Mouse (Mus musculus) forebrain, embryonic 12.5 days (tissue): ENCODE results near the gene Cst3. TPM values are rescaled to one million over a fixed set of nuclear protein-coding genes. Genes with fewer than 3 reads are reported as not detected.

Source experiments
- ATAC-seq: fragments of 200-750 bp; cut with Nextera tagmentation; 2 replicates; pipeline ENCODE4 v1.8.0; 2017; ENCODE audit warnings: moderate TSS enrichment; ENCODE audit not compliant: low FRiP score
- H3K27ac ChIP-seq: fragments of 300-500 bp; sonication (generic); 2 replicates; pipeline ENCODE4 v1.5.1; 2016; ENCODE audit warnings: mild to moderate bottlenecking
- H3K27me3 ChIP-seq: fragments of 300-500 bp; sonication (generic); 2 replicates; pipeline ENCODE4 v1.6.1; 2016; ENCODE audit warnings: mild to moderate bottlenecking
- H3K36me3 ChIP-seq: fragments of 300-500 bp; sonication (generic); replicated peaks from 2 replicates; pipeline ENCODE4 v1.6.1; 2016; ENCODE audit warnings: mild to moderate bottlenecking
- H3K4me1 ChIP-seq: fragments of 300-500 bp; sonication (generic); 2 replicates; pipeline ENCODE4 v1.6.1; 2016
- H3K4me2 ChIP-seq: fragments of 300-500 bp; sonication (generic); 2 replicates; pipeline ENCODE4 v1.6.1; 2016; ENCODE audit warnings: mild to moderate bottlenecking, moderate library complexity
- H3K4me3 ChIP-seq: fragments of 300-500 bp; sonication (generic); replicated peaks from 2 replicates; pipeline ENCODE4 v1.5.1; 2016; ENCODE audit warnings: mild to moderate bottlenecking
- H3K9ac ChIP-seq: fragments of 300-500 bp; sonication (generic); 2 replicates; pipeline ENCODE4 v1.6.1; 2016; ENCODE audit warnings: mild to moderate bottlenecking
- H3K9me3 ChIP-seq: fragments of 300-500 bp; sonication (generic); 2 replicates; pipeline ENCODE4 v1.6.1; 2016
- WGBS: fragments of 180-500 bp; shearing (Covaris S2); methylation state at CpG from one replicate; pipeline ENCODE4 v1.1.7; 2016; 5-methylcytosine and 5-hydroxymethylcytosine counted together
- polyA plus RNA-seq: library from polyadenylated mRNA; unstranded; fragments of >200 nt; fragmentation: Nextera tagmentation; extraction: Ambion mirVana; gene quantifications from 2 replicates; pipeline ENCODE4 v1.2.1, GENCODE M21; 2016

Gene Cst3
- 290 and 307 TPM in 2 replicates for polyA plus RNA-seq

DNA sequence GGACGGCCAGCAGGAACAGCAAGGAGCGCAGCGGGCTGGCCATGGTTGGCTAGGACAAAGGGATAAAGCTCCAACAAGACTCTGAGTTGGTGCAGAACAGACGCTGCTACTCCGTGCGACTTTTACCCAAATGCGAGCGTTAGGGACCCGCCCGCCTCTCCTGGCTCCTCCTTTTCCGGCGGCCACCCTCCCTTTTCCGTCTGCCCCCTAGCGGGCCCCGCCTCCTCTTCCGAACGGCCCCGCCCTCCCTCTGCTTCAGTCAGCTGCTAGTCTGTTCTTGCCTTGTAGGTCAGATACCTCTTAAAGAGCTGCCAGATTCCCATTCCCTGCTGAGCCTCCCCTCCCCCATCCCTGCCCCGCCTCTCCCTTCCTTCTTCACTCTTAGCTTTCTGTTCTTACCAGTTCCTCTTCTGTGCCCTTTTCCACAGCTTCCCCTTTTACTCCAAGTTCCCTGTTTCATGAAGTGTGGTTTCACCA is at the start of gene Cst3:
Gene Cst3, minus strand, starts transcription at position 358 of the 477 bp plus-strand sequence.
- H3K9ac ChIP-seq: peak within 1 kb of the TSS; percentile 89
- H3K9me3 ChIP-seq: no peaks in the 10 kb centered on the region
- 1% methylated on average over 19 of the region's 19 CpGs for whole genome bisulfite sequencing
- H3K4me1 ChIP-seq: peaks cover 27% of the 10 kb centered on the region
- no peaks in the 10 kb centered on the region for H3K27me3 ChIP-seq
- peak within 1 kb of the TSS; percentile 88 for H3K27ac ChIP-seq
- peak within 1 kb of the TSS; percentile 83 for H3K4me3 ChIP-seq
- peak within 1 kb of the TSS; percentile 84 for H3K4me2 ChIP-seq
- H3K36me3 ChIP-seq: peaks cover 22% of the 10 kb centered on the region
- peak; percentile 95 for ATAC-seq

DNA sequence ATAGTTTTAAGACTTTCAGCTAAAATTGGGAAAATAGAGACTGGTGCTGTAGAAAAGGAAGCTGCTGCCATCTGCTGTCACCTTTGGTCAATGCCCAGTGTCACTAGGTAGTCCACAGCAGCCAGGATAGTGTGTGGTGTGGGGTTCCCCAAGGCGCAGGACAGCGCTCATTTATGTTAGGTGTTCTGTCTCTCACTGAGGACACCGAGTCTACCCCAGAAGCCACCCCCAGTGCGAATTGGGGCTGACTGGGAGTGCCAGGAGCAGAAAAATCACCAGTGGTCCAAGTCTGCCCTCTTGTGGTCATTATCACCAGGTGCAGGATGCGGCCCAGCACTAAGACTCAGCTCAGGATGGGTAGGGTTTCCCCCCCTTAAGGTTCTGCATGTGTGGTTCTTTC is 26.8 kb upstream of the Cst3 start:
- no peaks in the 10 kb centered on the region for H3K9me3 ChIP-seq
- no peak overlapping the region for H3K4me2 ChIP-seq
- ATAC-seq: peak; percentile 85
- H3K9ac ChIP-seq: no peak overlapping the region
- no peak overlapping the region for H3K4me3 ChIP-seq
- no peak overlapping the region for H3K27ac ChIP-seq
- no peaks in the 10 kb centered on the region for H3K4me1 ChIP-seq
- no peaks in the 10 kb centered on the region for H3K36me3 ChIP-seq
- 5% methylated on average over 5 of the region's 5 CpGs for WGBS
- no peaks in the 10 kb centered on the region for H3K27me3 ChIP-seq

DNA sequence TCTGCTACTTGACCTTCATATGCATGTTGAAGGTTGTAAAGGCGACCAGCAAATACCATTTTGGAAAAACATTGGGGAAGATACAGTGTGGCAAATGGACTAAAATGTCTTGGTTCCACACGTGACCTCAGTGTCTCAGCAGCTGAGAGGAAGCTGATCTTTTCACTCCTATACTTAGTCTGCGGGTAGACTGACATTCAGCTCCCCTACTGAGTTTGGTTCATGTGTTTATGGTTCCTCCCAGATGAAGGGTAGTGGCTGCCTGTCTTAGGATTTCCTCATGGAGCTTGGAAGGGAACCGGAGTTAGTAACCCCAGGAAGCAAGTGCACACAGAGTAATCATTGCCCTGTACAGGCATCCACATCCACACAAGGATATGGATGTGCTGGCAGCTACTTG is 24.8 kb upstream of the Cst3 start:
- H3K9ac ChIP-seq: no peak overlapping the region
- no peak overlapping the region for H3K27ac ChIP-seq
- no peak for ATAC-seq
- no peaks in the 10 kb centered on the region for H3K4me1 ChIP-seq
- H3K4me2 ChIP-seq: no peak overlapping the region
- H3K9me3 ChIP-seq: no peaks in the 10 kb centered on the region
- 73% methylated on average over 4 of the region's 4 CpGs for WGBS
- H3K27me3 ChIP-seq: no peaks in the 10 kb centered on the region
- H3K4me3 ChIP-seq: no peak overlapping the region
- H3K36me3 ChIP-seq: no peaks in the 10 kb centered on the region

DNA sequence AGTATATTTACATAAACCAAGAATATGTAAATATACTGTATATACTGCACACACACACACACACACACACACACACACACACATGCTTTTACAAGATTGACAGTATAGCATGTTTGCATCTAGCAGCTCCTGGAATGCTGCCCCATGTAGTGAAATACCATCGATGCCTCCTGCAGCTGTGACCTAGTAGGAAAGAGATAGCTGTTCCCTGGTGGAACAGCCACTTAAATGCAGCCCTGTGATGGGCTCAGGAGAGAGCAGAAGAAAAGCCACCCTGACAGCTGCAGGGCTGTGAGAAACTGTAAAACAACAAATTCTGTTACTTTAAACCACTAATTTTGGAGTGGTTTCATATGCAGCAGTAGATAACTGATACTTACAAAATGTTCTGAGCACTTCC is 20.7 kb upstream of the Cst3 start:
- Histone ChIP-seq H3K36me3 (no peaks in the 10 kb centered on the region), H3K27me3 (no peaks in the 10 kb centered on the region), H3K4me3 (no peak overlapping the region), H3K4me1 (no peaks in the 10 kb centered on the region), H3K4me2 (no peak overlapping the region), H3K9me3 (no peaks in the 10 kb centered on the region), H3K9ac (no peak overlapping the region), H3K27ac (no peak overlapping the region)
- 80% methylated on average over 1 of the region's 1 CpGs for WGBS
- ATAC-seq: no peak

DNA sequence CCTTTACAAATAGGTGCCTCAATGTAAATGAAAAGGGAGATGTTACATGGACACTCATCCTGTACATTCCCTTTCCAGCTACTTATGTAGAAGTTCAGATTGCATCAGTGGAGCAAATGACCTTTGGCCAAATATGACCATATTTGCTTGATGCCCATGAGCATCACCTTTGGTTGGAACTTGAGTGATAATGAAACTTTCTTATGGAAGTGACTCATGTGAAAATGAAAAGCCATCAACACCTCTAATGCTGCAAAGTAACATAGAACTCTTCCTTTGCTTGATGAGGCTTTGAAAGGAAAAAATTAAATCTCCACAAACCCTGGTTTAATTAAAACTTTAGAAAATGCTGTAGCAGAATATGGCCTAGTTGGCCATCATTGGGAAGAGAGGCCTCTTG is 17.6 kb upstream of the Cst3 start:
- no peaks in the 10 kb centered on the region for H3K27me3 ChIP-seq
- no peak overlapping the region for H3K4me2 ChIP-seq
- ATAC-seq: no peak
- no peak overlapping the region for H3K9ac ChIP-seq
- H3K36me3 ChIP-seq: no peaks in the 10 kb centered on the region
- peaks cover 21% of the 10 kb centered on the region for H3K4me1 ChIP-seq
- no peak overlapping the region for H3K27ac ChIP-seq
- no peak overlapping the region for H3K4me3 ChIP-seq
- no peaks in the 10 kb centered on the region for H3K9me3 ChIP-seq

DNA sequence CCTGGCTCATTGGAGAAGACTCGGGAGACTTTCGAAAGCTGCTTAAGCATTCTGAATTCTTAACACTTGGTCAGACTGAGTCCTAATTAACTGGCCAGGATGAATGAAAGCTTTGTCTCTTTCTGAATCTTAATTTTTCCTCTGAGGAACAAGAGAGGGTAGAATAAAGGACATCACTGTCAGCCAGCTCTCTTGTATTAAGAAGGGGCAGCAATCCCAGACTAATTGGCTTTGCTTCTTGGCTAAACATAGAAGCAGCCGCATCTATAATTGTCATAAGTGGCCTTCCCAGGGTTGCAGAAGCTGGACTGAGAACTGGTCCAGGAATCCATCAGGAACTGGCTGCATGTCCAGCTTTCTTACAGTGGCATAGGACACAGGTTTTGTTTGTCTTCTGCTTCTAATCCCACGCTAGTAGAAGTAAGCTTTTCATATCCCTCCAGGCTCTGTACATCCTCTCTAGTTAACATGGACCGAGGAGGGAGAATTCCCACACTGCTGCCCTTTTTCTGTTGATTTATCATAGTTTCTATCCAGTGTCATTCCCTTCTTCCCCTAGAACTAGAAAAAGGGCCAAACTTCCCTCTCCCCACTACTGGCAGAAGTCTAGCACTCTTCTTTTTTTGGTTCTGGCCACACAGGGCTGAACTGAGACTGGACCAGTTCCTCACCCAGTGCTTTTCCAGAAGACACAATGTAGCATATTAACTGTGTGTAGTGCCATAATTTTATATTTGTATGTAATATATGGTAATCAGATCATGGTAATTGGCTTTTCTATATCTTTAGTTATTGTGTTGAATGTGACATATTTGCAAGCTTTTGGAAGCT is 14.7 kb upstream of the Cst3 start:
- peak; percentile 94 for ATAC-seq
- peaks cover 21% of the 10 kb centered on the region for H3K4me1 ChIP-seq
- 5% methylated on average over 5 of the region's 5 CpGs for WGBS
- H3K27me3 ChIP-seq: no peaks in the 10 kb centered on the region
- no peak overlapping the region for H3K4me3 ChIP-seq
- no peaks in the 10 kb centered on the region for H3K36me3 ChIP-seq
- 0 out of 2 replicates have a peak overlapping the region, but pooled peaks have one; percentile 1 for H3K4me2 ChIP-seq
- H3K9me3 ChIP-seq: no peaks in the 10 kb centered on the region
- H3K9ac ChIP-seq: no peak overlapping the region
- H3K27ac ChIP-seq: peak overlapping the region; percentile 90

DNA sequence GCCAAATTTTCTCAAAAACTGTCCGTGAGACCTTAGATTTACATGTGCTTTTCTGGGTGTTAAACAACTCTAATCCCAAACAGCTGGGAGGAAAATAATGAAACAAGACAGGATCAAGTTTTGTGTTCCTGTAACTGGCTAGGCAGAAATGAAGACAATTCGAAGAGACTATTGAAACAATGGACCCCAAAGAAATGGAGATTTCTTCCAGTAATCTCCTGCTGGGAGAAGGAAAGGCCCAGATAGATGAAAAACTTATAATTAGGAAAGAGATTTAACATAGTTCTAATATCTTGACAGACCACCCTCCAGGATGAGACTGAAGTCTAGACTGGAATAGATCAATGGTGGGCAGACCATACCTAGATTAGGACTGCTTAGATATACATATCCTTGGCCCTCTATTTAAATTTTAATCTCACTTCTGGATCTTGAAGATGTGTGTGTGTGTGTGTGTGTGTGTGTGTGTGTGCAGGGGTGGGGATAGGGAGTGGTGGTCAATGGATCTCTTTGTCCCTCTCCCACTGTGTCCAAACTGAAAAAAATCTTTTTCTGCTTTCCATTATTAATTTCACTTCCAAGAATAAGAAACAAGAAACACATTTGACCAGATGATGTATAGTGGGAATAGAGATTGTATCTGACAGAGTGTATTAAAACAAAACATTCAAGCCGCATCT is 14.0 kb upstream of the Cst3 start:
- peak; percentile 81 for ATAC-seq

DNA sequence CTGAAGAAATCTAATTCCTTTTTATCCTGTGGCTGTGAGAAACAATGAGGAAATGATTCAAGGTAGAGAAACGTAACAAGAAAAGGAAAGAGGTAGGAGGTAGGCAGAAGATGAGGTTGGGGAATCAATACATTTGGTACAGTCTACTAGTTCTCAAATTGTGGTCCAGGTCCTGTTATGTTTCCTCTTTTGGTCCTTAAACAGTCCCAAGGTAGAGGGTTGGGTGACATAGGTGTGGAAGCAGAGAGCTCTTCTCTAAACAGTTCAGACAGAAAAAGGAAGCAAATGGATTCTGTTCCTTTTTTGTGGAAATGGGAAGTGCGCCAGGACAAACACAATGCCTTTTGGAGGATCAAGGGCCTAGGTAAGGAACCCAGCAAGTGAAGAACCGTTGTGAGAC is 13.4 kb upstream of the Cst3 start:
- no peaks in the 10 kb centered on the region for H3K36me3 ChIP-seq
- H3K4me2 ChIP-seq: no peak overlapping the region
- H3K9ac ChIP-seq: no peak overlapping the region
- 54% methylated on average over 3 of the region's 3 CpGs for WGBS
- peak overlapping the region; percentile 90 for H3K27ac ChIP-seq
- H3K27me3 ChIP-seq: no peaks in the 10 kb centered on the region
- H3K9me3 ChIP-seq: no peaks in the 10 kb centered on the region
- H3K4me3 ChIP-seq: no peak overlapping the region
- no peak for ATAC-seq
- peaks cover 21% of the 10 kb centered on the region for H3K4me1 ChIP-seq

More for the DNA sequence above, 14.0 kb upstream of the Cst3 start:
- WGBS: 14% methylated on average over 3 of the region's 3 CpGs
- Histone ChIP-seq H3K9ac (no peak overlapping the region), H3K4me2 (0 out of 2 replicates have a peak overlapping the region, but pooled peaks have one; percentile 1), H3K27ac (peak overlapping the region; percentile 90), H3K36me3 (no peaks in the 10 kb centered on the region), H3K4me1 (peaks cover 21% of the 10 kb centered on the region), H3K4me3 (no peak overlapping the region), H3K9me3 (no peaks in the 10 kb centered on the region), H3K27me3 (no peaks in the 10 kb centered on the region)

DNA sequence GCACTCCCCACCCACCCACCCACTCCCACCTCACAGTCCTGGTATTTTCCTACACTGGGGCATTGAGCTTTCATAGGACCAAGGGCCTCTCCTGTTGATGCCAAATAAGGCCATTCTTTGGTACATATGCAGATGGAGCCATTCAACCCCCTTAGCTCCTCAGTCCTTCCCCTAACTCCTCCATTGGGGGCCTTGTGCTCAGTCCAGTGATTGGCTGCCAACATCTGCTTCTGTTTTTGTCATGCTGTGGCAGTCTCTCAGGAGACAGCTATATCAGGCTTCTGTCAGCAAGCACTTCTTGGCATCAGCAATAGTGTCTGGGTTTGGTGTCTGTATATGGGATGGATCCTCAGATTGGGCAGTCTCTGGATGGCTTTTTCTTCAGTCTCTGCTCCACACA is 9.2 kb upstream of the Cst3 start:
- no peak overlapping the region for H3K9ac ChIP-seq
- no peaks in the 10 kb centered on the region for H3K9me3 ChIP-seq
- no peak overlapping the region for H3K27ac ChIP-seq
- H3K4me2 ChIP-seq: no peak overlapping the region
- no peak overlapping the region for H3K4me3 ChIP-seq
- ATAC-seq: no peak
- peaks cover 9% of the 10 kb centered on the region; the same call in 1 of the 2 replicates for H3K4me1 ChIP-seq
- H3K36me3 ChIP-seq: no peaks in the 10 kb centered on the region
- no peaks in the 10 kb centered on the region for H3K27me3 ChIP-seq

DNA sequence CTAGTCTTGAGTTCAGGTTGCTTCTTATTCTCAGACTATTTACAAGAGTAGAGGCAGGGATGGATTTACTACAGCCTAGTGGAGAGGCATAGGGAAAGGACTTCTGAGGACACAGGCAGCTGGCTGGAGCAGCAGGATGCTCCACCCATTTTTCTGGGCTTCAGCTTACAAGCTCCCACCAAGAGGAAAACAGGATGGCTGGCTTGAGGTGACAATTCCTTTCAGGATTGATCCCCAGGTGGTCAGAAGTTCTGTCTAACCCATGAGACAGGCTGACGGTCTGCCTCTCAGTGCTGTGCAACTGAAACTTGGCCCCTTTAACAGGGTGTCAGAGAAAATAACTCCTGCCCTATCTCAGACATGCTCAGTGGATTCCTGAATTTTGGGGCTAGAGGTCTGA is 3.7 kb upstream of the Cst3 start:
- no peaks in the 10 kb centered on the region for H3K36me3 ChIP-seq
- 52% methylated on average over 1 of the region's 1 CpGs for WGBS
- no peak overlapping the region for H3K27ac ChIP-seq

DNA sequence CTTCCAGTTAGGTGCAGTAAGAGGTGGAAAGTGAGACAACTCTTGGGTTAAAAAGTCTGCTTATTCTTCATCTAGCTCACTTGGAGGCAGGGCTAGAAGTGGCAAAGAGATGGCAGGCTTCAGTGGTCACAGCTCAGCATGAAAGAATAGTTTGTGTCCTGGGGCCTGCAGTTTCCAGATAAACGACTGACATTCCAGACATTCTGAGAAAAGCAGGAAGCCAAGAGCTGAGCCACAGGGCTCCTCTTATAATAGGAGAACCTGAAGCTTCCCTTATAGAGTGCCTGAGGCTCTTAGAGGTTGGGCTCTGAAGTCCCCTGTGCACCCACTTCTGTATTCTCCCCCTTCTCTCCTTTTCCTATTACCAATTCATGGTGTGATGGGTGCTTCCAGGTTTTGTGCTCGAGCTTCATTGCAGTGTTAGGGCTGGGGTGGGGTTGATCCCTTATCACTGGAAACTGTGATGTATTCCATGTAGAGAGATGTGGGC is 3.2 kb upstream of the Cst3 start:
- H3K36me3 ChIP-seq: no peaks in the 10 kb centered on the region
- no peak overlapping the region for H3K4me2 ChIP-seq
- no peak overlapping the region for H3K4me3 ChIP-seq
- H3K4me1 ChIP-seq: peaks cover 13% of the 10 kb centered on the region
- no peak for ATAC-seq
- H3K9ac ChIP-seq: no peak overlapping the region
- H3K27ac ChIP-seq: no peak overlapping the region
- no peaks in the 10 kb centered on the region for H3K9me3 ChIP-seq
- WGBS: 10% methylated on average over 2 of the region's 2 CpGs
- no peaks in the 10 kb centered on the region for H3K27me3 ChIP-seq

More for the DNA sequence above, 3.7 kb upstream of the Cst3 start:
- no peak overlapping the region for H3K4me3 ChIP-seq
- no peaks in the 10 kb centered on the region for H3K9me3 ChIP-seq
- H3K9ac ChIP-seq: no peak overlapping the region
- ATAC-seq: no peak
- peaks cover 8% of the 10 kb centered on the region for H3K4me1 ChIP-seq
- H3K27me3 ChIP-seq: no peaks in the 10 kb centered on the region
- no peak overlapping the region for H3K4me2 ChIP-seq

DNA sequence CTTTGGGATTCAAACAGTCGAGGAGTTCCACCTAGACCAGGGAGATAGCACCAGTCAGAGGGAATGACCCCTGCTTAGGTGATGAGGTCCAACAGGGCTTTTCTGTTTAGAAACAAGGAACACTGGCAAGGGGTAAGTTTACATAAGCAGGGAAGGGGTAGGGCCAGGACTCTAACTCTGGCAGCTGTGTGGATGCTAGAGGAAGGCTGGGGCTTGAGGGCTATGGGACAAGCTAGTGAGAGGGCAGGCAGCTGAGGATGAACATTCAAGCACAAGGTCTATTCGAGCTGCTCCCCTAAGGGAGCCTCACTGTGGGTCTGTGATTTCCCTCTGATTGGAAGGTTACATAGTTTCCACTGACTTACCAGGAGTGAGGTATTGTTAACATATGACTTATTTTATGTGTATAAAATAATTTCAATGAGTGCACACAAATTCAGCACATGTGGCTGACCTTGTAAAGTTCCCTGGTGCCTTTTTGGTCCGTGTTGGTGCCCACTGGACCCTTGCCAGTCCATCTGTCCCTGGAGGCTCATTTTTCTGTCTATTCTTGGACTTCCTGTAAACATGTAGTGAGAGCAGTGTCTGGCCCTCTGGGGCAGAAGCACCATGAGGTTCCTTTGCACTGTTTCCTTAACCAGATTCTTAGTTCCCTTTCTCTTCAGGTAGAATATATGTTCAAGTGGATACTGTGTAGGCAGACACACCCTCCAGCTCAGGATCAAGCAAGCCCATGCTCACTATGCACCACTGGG is 1.7 kb upstream of the Cst3 start:
- H3K4me3 ChIP-seq: no peak overlapping the region
- WGBS: 58% methylated on average over 3 of the region's 3 CpGs
- no peak overlapping the region for H3K27ac ChIP-seq
- peaks cover 27% of the 10 kb centered on the region for H3K4me1 ChIP-seq
- H3K36me3 ChIP-seq: peaks cover 4% of the 10 kb centered on the region
- no peaks in the 10 kb centered on the region for H3K9me3 ChIP-seq
- no peaks in the 10 kb centered on the region for H3K27me3 ChIP-seq
- H3K9ac ChIP-seq: no peak overlapping the region
- ATAC-seq: no peak
- H3K4me2 ChIP-seq: no peak overlapping the region
